8 mouse cellular contexts compared by ENCODE assay signal in the genomic region with DNA sequence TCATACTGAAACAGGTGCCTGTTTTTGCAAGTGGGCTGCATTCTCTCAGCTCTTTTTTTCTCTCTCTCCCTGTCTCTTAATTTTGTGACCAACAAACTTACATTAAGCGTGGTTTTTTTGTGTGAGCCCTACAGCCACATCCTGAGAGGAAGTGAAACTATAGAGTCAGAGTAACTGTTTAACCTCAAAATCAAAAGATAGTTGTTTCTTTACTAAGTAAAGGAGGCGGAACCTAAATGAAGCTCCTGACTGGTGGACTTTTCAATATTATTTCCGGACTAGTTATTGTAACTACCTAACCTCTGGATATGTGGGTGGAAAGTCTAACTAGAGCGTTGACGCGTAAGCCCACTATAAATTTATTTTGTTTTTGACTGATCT. TPM values are rescaled to one million over a fixed set of nuclear protein-coding genes. Genes with fewer than 3 reads are reported as not detected.
DNase-seq lines count a peak whose midpoint lies in the region; ATAC-seq lines count a peak whose summit lies in the region.

No protein-coding gene starts in this region.

- H3K9me3 ChIP-seq in embryonic facial prominence, embryonic 14.5 days (ENCODE audit: control insufficient read depth, low read length), result no peaks in the 10 kb centered on the region
- H3K9me3 ChIP-seq in embryonic facial prominence, embryonic 10.5 days, result no peaks in the 10 kb centered on the region
- H3K9me3 ChIP-seq in hindbrain, embryonic 10.5 days, result no peaks in the 10 kb centered on the region

- H3K4me3 ChIP-seq in embryonic facial prominence, embryonic 14.5 days (ENCODE audit: low read depth, low read length), result no peak overlapping the region
- H3K4me3 ChIP-seq in embryonic facial prominence, embryonic 10.5 days, result no peak overlapping the region
- peak overlapping the region; percentile 21; the same call in 1 of the 2 replicates for H3K4me3 ChIP-seq in hindbrain, embryonic 10.5 days

- no peaks in the 10 kb centered on the region for H3K36me3 ChIP-seq in embryonic facial prominence, embryonic 14.5 days (ENCODE audit: control insufficient read depth, insufficient read depth, low read length)
- no peaks in the 10 kb centered on the region for H3K36me3 ChIP-seq in embryonic facial prominence, embryonic 10.5 days (replicated peaks)
- H3K36me3 ChIP-seq in hindbrain, embryonic 10.5 days, result no peaks in the 10 kb centered on the region

- ATAC-seq in embryonic facial prominence, embryonic 14.5 days (ENCODE audit: low read depth), result no peak
- ATAC-seq in megakaryocyte-erythroid progenitor cell, adult 5-6 weeks (replicated peaks; ENCODE audit: low FRiP score, low TSS enrichment, poor library complexity, severe bottlenecking), result peak; percentile 39

- no peaks in the 10 kb centered on the region; the same call in none of the 2 replicates for H3K4me1 ChIP-seq in embryonic facial prominence, embryonic 14.5 days (ENCODE audit: control insufficient read depth, insufficient read depth, low read length)
- H3K4me1 ChIP-seq in embryonic facial prominence, embryonic 10.5 days, result peaks cover 41% of the 10 kb centered on the region
- peaks cover 63% of the 10 kb centered on the region for H3K4me1 ChIP-seq in hindbrain, embryonic 10.5 days (replicated peaks)

- 79% methylated on average over 6 of the region's 6 CpGs for WGBS in embryonic facial prominence, embryonic 14.5 days
- 89% methylated on average over 6 of the region's 6 CpGs for WGBS in embryonic facial prominence, embryonic 10.5 days
- 93% methylated on average over 6 of the region's 6 CpGs for WGBS in hindbrain, embryonic 10.5 days

- DNase-seq in embryonic facial prominence, embryonic 14.5 days (ENCODE audit: low spot score), result no peak
- no peak for DNase-seq in embryonic facial prominence, embryonic 10.5 days (ENCODE audit: low spot score)
- peak; percentile 94 for DNase-seq in 416B (ENCODE audit: low read depth)
- no peak for DNase-seq in hindbrain, embryonic 10.5 days (ENCODE audit: low spot score)
- no peak for DNase-seq in embryo, embryonic 10 days (ENCODE audit: low spot score)
- no peak for DNase-seq in right cerebral cortex, postnatal 14 days
- DNase-seq in kidney, postnatal 14 days, result no peak

- H3K4me2 ChIP-seq in embryonic facial prominence, embryonic 14.5 days (ENCODE audit: low read depth, low read length), result peak overlapping the region; percentile 98; the same call in 1 of the 2 replicates

- H3K27ac ChIP-seq in embryonic facial prominence, embryonic 14.5 days (replicated peaks; ENCODE audit: low read depth, low read length), result no peak overlapping the region
- H3K27ac ChIP-seq in embryonic facial prominence, embryonic 10.5 days (replicated peaks), result no peak overlapping the region
- H3K27ac ChIP-seq in hindbrain, embryonic 10.5 days, result no peak overlapping the region

- H3K27me3 ChIP-seq in embryonic facial prominence, embryonic 14.5 days (replicated peaks; ENCODE audit: control insufficient read depth, insufficient read depth, low read length), result peaks cover 14% of the 10 kb centered on the region
- peaks cover 18% of the 10 kb centered on the region for H3K27me3 ChIP-seq in embryonic facial prominence, embryonic 10.5 days (replicated peaks; ENCODE audit: low read depth, poor library complexity, severe bottlenecking)
- H3K27me3 ChIP-seq in hindbrain, embryonic 10.5 days (ENCODE audit: insufficient read depth, poor library complexity, severe bottlenecking), result peaks cover 13% of the 10 kb centered on the region

- no peak overlapping the region for H3K9ac ChIP-seq in embryonic facial prominence, embryonic 14.5 days (ENCODE audit: low read depth, low read length)

RNA-seq across cellular contexts. Expression of gene Kcna3, which starts 2.2 kb away (rescaled TPM):
- 1.0 and 1.2 TPM in 2 replicates for polyA plus RNA-seq in embryonic facial prominence, embryonic 14.5 days (2014; fragmentation: Nextera tagmentation; extraction: Ambion mirVana)
- 2.1 and 2.3 TPM in 2 replicates for polyA plus RNA-seq in embryonic facial prominence, embryonic 10.5 days (2016; fragmentation: Nextera tagmentation; extraction: Ambion mirVana)
- 3.1 and 3.5 TPM in 2 replicates for polyA plus RNA-seq in hindbrain, embryonic 10.5 days (2016; fragmentation: Nextera tagmentation; extraction: Ambion mirVana)
- 7.5 and 9.6 TPM in 2 replicates for total RNA-seq in megakaryocyte-erythroid progenitor cell, adult 5-6 weeks (2014; fragmentation: Nextera tagmentation)
- 6.0 and 7.4 TPM in 2 replicates for total RNA-seq in megakaryocyte-erythroid progenitor cell, adult 5-6 weeks (2017)
